Mouse (Mus musculus) hindbrain, postnatal 0 days (tissue): ENCODE data around the gene Pf4. TPM values are rescaled to one million over a fixed set of nuclear protein-coding genes. Genes with fewer than 3 reads are reported as not detected.

Source experiments
- ATAC-seq: fragments of 200-750 bp; cut with Nextera tagmentation; 2 replicates; pipeline ENCODE4 v1.8.0; 2017; ENCODE audit warnings: mild to moderate bottlenecking, moderate TSS enrichment, moderate library complexity
- DNase-seq: peaks from one replicate; pipeline ENCODE4 v3.0.0-alpha.2; 2015; ENCODE audit warnings: low spot score
- H3K27ac ChIP-seq: fragments of 300-500 bp; sonication (generic); 2 replicates; pipeline ENCODE4 v1.5.1; 2014; ENCODE audit warnings: mild to moderate bottlenecking
- H3K27me3 ChIP-seq: fragments of 300-500 bp; sonication (generic); 2 replicates; pipeline ENCODE4 v1.6.1; 2014; ENCODE audit warnings: low read length, mixed read lengths; ENCODE audit not compliant: insufficient read depth
- H3K36me3 ChIP-seq: fragments of 300-500 bp; sonication (generic); 2 replicates; pipeline ENCODE4 v1.6.1; 2014; ENCODE audit warnings: low read length, mixed read lengths; ENCODE audit not compliant: insufficient read depth
- H3K4me1 ChIP-seq: fragments of 300-500 bp; sonication (generic); 2 replicates; pipeline ENCODE4 v1.6.1; 2014; ENCODE audit warnings: antibody characterized with exemption, low read length, mixed read lengths; ENCODE audit not compliant: insufficient read depth
- H3K4me2 ChIP-seq: fragments of 300-500 bp; sonication (generic); 2 replicates; pipeline ENCODE4 v1.6.1; 2014; ENCODE audit warnings: low read depth, mild to moderate bottlenecking, low read length, moderate library complexity, mixed read lengths
- H3K4me3 ChIP-seq: fragments of 300-500 bp; sonication (generic); 2 replicates; pipeline ENCODE4 v1.5.1; 2014; ENCODE audit warnings: low read length
- H3K9ac ChIP-seq: fragments of 300-500 bp; sonication (generic); replicated peaks from 2 replicates; pipeline ENCODE4 v1.6.1; 2014; ENCODE audit warnings: mild to moderate bottlenecking, low read length, moderate library complexity, mixed read lengths
- H3K9me3 ChIP-seq: fragments of 300-500 bp; sonication (generic); 2 replicates; pipeline ENCODE4 v1.6.1; 2016; ENCODE audit warnings: low read length, mixed read lengths
- CTCF ChIP-seq: IDR thresholded peaks from 2 replicates; pipeline ENCODE4 v1.5.1; 2016; ENCODE audit warnings: antibody characterized with exemption, control low read depth, low read depth
- WGBS: fragments of 180-500 bp; shearing (Covaris S2); extraction: QIAGEN DNeasy Blood & Tissue Kit; methylation state at CpG from one replicate; pipeline ENCODE4 v1.1.7; 2014; 5-methylcytosine and 5-hydroxymethylcytosine counted together
- polyA plus RNA-seq: library from polyadenylated mRNA; unstranded; fragments of >200 nt; fragmentation: Nextera tagmentation; extraction: Ambion mirVana; gene quantifications from 2 replicates; pipeline ENCODE4 v1.2.1, GENCODE M21; 2015
- total RNA-seq: library from RNA; depleted of rRNA; stranded (reverse); fragments of >200 nt; gene quantifications from 2 replicates; pipeline ENCODE4 v1.2.3, GENCODE M21; 2014

Gene Pf4
- total and polyA plus RNA-seq, 2 experiments from 2014 or later, result 20.3 to 75.7 TPM

GRCm38 (mm10) chr5:90768218-90768617 lies 4.0 kb upstream of the Pf4 start, which contains the start of gene Ppbp:
Ppbp (plus strand) TSS chr5:90768518.
- WGBS, result 56% methylated on average over 3 of the region's 3 CpGs
- Histone ChIP-seq H3K9me3 (no peaks in the 10 kb centered on the region), H3K4me2 (no peak within 1 kb of the TSS), H3K4me1 (no peaks in the 10 kb centered on the region), H3K9ac (no peak within 1 kb of the TSS), H3K4me3 (no peak within 1 kb of the TSS), H3K27ac (no peak within 1 kb of the TSS), H3K36me3 (no peaks in the 10 kb centered on the region), H3K27me3 (no peaks in the 10 kb centered on the region)
- DNase-seq, result no peak
- no peak for TF ChIP-seq CTCF
- ATAC-seq, result no peak

GRCm38 (mm10) chr5:90771369-90771768 lies 866 bp upstream of the Pf4 start:
- no peak overlapping the region for H3K27ac ChIP-seq
- no peak overlapping the region for H3K4me3 ChIP-seq
- H3K27me3 ChIP-seq, result no peaks in the 10 kb centered on the region
- DNase-seq, result no peak
- ATAC-seq, result no peak
- H3K36me3 ChIP-seq, result no peaks in the 10 kb centered on the region
- WGBS, result 77% methylated on average over 3 of the region's 3 CpGs
- no peaks in the 10 kb centered on the region for H3K4me1 ChIP-seq
- H3K4me2 ChIP-seq, result no peak overlapping the region
- no peak for TF ChIP-seq CTCF
- no peak overlapping the region for H3K9ac ChIP-seq
- H3K9me3 ChIP-seq, result no peaks in the 10 kb centered on the region

- ATAC-seq (no peak), DNase-seq (no peak)
- 90% methylated on average over 5 of the region's 5 CpGs for WGBS
- no peak overlapping the region for H3K9ac ChIP-seq
- no peak overlapping the region for H3K4me3 ChIP-seq
- no peak overlapping the region for H3K4me2 ChIP-seq
- H3K27me3 ChIP-seq, result no peaks in the 10 kb centered on the region
- no peaks in the 10 kb centered on the region for H3K9me3 ChIP-seq
- no peak overlapping the region for H3K27ac ChIP-seq
- no peak for TF ChIP-seq CTCF
- H3K36me3 ChIP-seq, result no peaks in the 10 kb centered on the region
- no peaks in the 10 kb centered on the region for H3K4me1 ChIP-seq
These were observed 3.3 kb downstream of the Pf4 start for GRCm38 (mm10) chr5:90775562-90775961.

- no peak for ATAC-seq
- H3K9me3 ChIP-seq, result no peaks in the 10 kb centered on the region
- no peaks in the 10 kb centered on the region for H3K4me1 ChIP-seq
- no peaks in the 10 kb centered on the region for H3K36me3 ChIP-seq
- no peak overlapping the region for H3K27ac ChIP-seq
- no peak for DNase-seq
- H3K4me2 ChIP-seq, result no peak overlapping the region
- no peaks in the 10 kb centered on the region for H3K27me3 ChIP-seq
- no peak overlapping the region for H3K9ac ChIP-seq
- no peak overlapping the region for H3K4me3 ChIP-seq
- WGBS, result 84% methylated on average over 10 of the region's 10 CpGs
- no peak for TF ChIP-seq CTCF
These were observed 5.4 kb downstream of the Pf4 start for GRCm38 (mm10) chr5:90777621-90778020.

GRCm38 (mm10) chr5:90778856-90779255 lies 6.6 kb downstream of the Pf4 start:
- H3K9me3 ChIP-seq, result no peaks in the 10 kb centered on the region
- no peak overlapping the region for H3K9ac ChIP-seq
- DNase-seq, result no peak
- no peaks in the 10 kb centered on the region for H3K4me1 ChIP-seq
- no peak for ATAC-seq
- H3K27me3 ChIP-seq, result no peaks in the 10 kb centered on the region
- no peak overlapping the region for H3K4me3 ChIP-seq
- TF ChIP-seq CTCF, result no peak
- H3K4me2 ChIP-seq, result no peak overlapping the region
- no peak overlapping the region for H3K27ac ChIP-seq
- 80% methylated on average over 6 of the region's 6 CpGs for WGBS
- no peaks in the 10 kb centered on the region for H3K36me3 ChIP-seq

GRCm38 (mm10) chr5:90783697-90784096 lies 11.5 kb downstream of the Pf4 start:
- Histone ChIP-seq H3K4me3 (no peak overlapping the region), H3K27ac (no peak overlapping the region), H3K9me3 (no peaks in the 10 kb centered on the region), H3K27me3 (no peaks in the 10 kb centered on the region), H3K4me1 (peaks cover 3% of the 10 kb centered on the region; the same call in 1 of the 2 replicates), H3K4me2 (no peak overlapping the region), H3K9ac (no peak overlapping the region), H3K36me3 (no peaks in the 10 kb centered on the region)
- TF ChIP-seq CTCF, result no peak
- DNase-seq (no peak), ATAC-seq (no peak)
- WGBS, result 86% methylated on average over 3 of the region's 3 CpGs

- H3K9me3 ChIP-seq, result no peaks in the 10 kb centered on the region
- peak; percentile 51 for TF ChIP-seq CTCF
- H3K4me1 ChIP-seq, result peaks cover 3% of the 10 kb centered on the region; the same call in 1 of the 2 replicates
- H3K27ac ChIP-seq, result no peak within 1 kb of the TSS
- H3K36me3 ChIP-seq, result no peaks in the 10 kb centered on the region
- DNase-seq (peak; percentile 70), ATAC-seq (peak; percentile 89)
- H3K4me2 ChIP-seq, result peak within 1 kb of the TSS; percentile 65
- 0 out of 2 replicates have a peak within 1 kb of the TSS, but pooled peaks have one; percentile 10 for H3K9ac ChIP-seq
- H3K27me3 ChIP-seq, result no peaks in the 10 kb centered on the region
- H3K4me3 ChIP-seq, result peak within 1 kb of the TSS; percentile 30
- 16% methylated on average over 25 of the region's 26 CpGs for whole genome bisulfite sequencing
These were observed 13.7 kb downstream of the Pf4 start, which contains the start of gene Cxcl3 for GRCm38 (mm10) chr5:90785659-90786588. Cxcl3 (plus strand) TSS chr5:90786103.
